Mouse (Mus musculus): ENCODE results near the gene Gm11733.

Gm11733 gene

DNA sequence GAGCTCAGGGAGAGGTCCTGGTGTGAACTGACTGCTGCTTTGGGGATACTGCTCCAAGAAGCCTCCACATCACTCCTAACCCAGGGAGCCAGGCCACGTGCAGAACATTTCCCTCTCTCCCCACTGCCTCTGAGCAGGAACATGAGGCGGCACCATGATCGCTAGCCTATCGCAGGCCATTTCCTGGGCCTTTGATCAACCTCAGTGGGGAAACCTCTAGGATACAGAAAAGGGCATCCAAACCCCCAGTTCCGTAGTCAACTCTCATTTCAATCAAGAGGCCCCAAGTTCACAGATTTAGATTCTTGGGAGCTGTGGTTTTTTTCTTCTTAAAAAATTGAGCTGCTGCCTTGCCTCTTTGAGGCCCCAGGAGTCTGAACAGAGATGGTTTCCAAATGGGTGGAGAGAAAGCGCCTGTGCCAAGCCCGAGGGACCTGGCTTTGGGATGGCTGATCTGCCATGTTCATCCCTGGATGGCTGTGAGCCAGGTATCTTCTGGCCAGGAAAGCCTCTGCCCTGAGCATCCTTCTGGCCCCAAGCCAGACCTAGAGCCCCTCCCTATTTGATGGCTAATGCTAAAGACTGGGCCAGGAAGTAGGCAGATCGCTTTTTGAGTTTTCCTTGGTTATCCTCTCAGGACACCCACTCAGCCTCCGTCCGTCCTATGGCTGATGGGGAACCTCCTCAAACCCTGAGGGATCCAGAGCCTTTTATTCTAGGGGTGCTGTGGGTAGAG is 5.7 kb upstream of the Gm11733 start:
- DNase-seq (ENCODE audit: low read depth): no peak

GRCm38 (mm10) chr11:117479007-117479719 is 5.0 kb upstream of the Gm11733 start:
- no peak for DNase-seq (ENCODE audit: low read depth)

DNA sequence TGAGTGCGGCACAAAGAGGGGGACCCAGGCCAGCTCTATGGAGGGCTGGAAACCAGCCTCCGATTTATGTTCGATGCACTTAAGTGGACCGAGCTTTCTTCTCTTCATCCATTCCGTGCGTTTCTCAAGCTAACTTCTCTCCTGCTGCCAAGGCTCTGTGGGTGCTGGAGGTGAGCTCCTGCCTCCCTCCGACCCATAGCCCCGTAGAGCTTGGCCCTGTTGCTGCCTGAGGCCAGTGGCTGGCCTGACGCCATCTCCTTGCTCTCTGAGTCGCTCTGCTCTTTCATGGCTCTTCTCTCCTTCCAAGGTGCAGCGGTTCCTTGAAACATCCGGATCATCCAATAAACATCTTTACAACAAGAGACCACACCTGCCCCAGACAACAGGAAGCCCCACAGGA is 4.4 kb upstream of the Gm11733 start:
- DNase-seq (ENCODE audit: low read depth): no peak

- DNase-seq (ENCODE audit: low read depth): no peak
Measured at GRCm38 (mm10) chr11:117482300-117482676, 1.9 kb upstream of the Gm11733 start.

DNA sequence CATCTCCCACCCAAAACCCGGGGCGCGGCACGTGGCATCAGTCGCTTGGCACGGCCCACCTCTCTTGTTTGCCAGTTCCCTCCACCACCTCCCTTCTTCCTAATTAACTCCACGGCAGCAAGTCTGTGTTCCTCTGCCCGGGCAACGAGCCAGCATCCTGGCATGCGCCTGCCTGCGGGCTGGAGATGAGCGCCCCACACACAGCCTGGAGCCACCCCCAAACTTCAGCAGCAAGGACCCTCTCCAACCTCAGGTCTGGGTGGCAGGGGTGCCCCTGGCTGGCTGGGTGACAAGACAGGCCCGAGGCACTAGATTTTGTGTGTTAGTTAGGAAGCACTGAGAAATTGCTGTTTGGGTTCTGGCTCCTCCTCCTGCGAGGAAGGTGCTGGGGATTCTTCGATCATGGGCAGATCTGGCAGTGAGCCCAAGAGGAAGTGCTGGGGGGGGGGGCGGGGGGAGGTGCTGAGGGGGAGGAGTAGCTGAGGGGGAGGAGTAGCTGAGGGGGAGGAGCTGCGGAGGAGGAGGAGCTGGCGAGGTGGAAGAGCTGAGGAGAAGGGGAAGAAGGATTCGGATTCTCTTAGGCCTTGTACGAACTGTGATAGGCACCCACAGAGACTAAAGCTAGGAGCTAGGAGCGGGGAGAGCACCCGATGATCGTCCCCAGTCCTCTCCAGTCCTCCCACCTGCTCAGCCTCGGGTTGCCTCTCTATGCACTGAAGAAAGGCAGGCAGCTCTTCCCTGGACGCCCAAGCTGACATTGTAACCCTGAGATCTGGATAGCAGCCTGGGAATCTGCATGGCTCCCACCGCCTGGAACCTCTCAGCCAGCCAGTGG is 1.3 kb upstream of the Gm11733 start:
- peak; percentile 9 for DNase-seq (ENCODE audit: low read depth)

GRCm38 (mm10) chr11:117491408-117492208 is 7.4 kb downstream of the Gm11733 start:
- no peak for DNase-seq (ENCODE audit: low read depth)

DNA sequence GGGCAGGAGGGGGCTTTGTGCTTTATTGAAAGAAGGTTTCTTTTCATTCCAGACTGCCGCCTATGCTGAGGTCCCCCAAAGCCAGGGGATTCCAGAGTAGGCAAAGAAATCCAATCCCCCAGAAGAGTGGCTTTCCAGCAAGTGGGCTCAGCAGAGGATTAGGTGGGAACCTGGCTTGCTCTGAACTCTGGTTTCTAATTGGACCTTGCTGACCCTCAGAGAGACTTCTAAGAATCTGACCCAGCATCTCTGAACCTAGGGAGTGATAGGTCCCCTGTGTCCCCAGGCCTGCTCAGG is 8.0 kb downstream of the Gm11733 start:
- no peak for DNase-seq (ENCODE audit: low read depth)

DNA sequence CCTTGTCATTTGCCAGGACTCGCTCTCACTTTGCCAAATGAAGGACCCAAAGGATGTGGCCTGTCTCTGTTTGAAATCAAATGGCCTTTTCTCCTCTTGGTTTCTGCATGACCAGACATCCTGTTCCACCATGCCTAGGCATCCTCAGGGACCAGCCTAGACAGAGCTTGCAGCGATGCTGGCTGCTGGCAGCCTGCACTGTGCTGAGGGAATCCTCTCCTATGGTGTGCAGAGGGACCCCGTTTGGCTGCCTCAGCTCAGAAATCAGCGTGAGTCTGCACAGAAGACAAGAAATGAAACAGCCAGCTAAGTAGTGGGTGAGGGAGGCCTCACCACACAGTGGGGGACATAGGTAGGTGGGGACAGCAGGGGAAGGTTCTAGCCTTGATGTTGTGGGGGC is 12.6 kb downstream of the Gm11733 start:
- no peak for DNase-seq (ENCODE audit: low read depth)

DNA sequence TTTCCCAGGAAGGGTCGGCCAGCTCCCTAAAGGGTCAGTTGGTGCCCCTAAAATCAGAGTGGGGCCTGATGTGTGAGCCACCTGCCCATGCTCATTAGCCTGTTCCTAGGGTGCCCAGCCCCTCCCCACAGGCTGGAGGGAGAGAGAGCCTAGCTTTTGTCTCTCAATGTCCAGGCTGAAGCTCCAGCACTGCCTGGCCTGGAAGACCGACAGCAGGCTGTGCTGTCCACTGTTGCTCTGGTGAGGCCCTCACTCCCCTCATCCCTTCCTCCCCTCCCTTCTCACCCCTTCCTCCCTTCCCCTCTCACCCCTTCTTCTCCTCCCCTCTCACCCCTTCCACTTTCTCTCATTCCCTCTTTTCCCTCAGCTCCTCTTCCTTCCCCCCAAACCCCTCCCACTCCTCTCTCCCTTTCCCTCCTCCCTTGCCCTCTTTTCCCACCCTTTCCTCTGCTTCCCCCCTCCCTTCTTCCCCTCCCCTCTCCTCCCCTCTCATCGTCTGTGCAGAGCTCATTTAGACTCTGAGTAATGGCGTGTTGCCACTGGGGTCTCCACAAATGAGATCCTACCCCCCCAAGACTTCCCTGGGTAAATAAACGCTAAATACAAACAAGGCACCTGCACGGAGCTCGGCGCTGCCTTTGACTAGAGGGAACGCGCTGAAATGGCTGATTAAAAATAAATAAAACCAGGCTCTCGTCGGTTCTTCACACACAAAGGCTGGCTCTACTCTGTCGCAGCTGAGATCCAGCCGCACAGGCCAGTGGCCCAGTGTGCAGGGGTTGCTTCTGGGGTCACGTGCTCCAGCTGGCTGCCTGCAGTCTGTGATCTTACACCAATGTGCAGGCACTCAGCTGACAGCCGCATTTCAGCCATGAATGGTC is 13.3 kb downstream of the Gm11733 start:
- DNase-seq (ENCODE audit: low read depth): no peak

DNA sequence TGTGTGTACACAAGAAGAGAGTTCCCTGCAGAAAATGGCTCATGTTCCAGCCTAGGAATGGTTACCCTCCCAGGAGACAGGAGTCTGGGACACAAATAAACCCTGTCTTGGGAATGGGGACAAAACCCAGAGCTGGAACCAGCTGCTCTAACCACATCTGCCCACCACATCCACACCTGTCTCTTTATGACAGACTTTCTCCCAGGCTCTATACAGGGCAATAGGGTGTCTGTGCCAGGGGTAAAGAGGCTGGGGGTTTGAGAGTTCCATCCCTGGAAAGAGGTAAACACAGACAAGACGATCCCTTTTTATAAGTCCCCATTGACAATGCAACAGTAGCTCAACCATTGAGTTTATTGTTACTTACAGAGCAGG is 14.0 kb downstream of the Gm11733 start:
- no peak for DNase-seq (ENCODE audit: low read depth)

- DNase-seq (ENCODE audit: low read depth): no peak
Measured at GRCm38 (mm10) chr11:117508972-117509371, 24.8 kb downstream of the Gm11733 start.

DNA sequence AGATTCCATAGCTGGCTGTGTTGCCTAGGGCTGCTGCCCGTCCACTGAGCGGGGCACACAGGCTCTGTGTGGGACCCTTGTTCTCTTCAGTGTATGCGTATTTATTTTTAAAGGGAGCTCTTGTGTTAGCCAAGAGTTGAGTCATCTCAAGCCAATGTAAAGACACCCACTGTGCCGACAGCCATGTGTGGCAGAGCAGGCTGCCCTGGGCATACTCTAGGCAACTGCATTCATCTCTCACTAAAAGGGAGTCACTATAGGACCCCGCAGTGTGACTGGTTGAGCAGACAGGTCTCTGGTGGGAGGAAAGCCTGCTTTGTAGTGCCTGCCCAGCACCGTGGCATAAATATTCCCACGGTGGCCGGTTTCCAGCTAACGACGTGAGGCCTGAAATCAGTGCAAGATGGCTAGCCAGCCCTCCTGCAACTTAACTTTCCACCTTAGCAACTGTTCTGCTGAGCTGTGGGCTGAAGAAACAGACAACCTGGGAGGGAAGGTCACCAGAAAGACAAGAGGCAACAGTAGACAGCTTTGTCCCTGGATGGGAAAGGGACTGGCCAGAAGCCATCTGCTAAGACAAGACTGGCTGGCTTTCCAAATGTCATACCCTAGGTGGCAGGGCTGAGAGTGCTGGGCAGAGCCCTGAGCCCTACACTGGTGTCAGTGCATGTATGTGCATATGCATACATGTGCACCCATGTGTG is 31.7 kb downstream of the Gm11733 start:
- DNase-seq (ENCODE audit: low read depth): no peak

DNA sequence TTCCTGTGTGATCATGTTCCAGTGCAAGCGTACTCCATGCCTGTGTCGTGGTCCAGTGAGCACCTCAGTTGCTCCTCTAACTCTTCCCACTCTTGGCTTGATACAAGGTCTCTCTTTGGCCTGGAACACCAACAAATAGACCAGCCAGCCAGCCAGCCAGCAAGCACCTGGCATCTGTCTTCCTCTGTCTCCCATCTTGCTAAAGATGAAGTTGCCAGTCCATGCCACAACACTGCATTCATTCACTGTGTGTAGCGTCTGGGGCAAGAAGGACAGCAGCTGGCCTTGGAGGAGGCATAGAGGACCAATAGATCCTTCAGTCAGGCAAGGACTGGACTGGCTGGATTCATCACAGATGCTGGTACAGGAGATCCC is 32.2 kb downstream of the Gm11733 start:
- DNase-seq (ENCODE audit: low read depth): no peak

DNA sequence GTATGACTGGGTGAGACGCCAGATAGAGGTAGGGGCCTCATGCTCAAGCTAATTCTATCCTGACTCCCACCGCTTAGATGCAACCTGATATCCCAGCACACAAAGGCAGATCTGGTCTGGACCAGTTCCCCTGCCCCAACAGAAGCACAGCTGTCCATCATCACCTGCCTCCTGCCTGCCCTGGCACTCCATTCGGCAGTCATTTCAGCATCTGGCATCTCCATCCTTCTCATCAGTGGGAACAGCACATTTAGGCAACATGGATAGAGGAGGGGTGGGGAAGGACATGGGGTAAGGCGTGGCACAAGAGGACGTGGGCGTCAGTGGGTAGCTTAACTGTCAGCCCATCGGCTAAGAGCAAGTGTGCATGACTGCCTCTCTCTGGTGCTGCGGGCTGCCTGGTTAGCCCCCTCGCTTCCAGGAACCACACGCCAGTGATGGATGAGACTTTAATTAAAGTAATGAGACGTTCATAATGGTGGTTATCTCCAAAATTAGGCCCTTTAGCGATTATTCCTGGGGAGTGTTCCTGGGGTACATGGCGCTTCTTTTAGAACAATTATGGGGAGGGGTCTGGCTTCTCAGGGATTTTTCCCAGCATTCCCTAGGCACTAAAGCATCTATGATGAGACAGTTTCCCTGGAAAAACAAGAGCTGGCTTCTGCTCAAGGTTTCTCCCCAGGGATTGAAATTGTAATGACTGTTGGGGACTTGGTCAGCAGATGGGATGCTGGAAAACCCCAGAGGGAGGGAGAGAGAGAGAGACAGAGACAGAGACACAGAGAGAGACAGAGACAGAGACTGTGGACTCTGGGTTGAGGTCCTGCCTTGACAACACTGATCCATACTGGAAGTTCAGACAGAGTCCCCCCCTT is 38.0 kb downstream of the Gm11733 start:
- DNase-seq (ENCODE audit: low read depth): no peak

GRCm38 (mm10) chr11:117522879-117523519 is 38.8 kb downstream of the Gm11733 start:
- DNase-seq (ENCODE audit: low read depth): no peak

DNA sequence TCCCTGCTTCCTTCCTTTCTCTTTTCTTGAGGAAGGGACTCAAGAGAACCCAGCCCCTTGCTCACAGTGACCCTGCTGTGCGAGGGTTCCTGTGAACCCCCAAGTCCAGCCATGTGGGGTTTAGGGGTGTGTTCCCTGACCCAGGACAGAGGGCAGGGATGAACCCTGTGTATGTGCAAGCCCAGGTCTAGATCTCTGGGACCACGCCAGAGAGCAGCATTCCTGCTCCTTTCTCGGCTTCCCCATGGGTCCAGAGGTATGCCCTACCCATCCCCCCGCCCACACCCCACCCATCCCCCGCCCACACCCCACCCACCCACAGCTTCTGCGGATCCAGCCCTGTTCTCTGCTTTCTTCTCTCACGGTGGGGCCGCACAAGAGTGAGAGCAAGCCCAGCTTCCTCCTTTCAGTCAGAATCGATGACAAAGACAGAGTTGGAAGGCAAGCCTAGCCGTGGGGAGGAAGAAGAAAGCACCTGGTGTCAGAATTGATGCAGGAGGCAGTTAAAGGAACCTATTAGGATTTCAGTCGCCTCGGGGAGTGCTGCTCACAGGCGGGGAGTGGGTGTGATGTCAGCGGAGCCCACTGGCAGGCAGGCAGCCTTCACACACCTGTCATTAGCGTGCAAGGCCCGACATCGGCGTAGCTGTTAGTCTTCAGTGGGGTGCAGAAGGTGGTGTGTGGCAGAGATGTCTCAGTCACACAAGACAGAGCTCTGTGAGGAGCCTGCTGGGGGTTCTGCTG is 41.6 kb downstream of the Gm11733 start:
- no peak for DNase-seq (ENCODE audit: low read depth)

DNA sequence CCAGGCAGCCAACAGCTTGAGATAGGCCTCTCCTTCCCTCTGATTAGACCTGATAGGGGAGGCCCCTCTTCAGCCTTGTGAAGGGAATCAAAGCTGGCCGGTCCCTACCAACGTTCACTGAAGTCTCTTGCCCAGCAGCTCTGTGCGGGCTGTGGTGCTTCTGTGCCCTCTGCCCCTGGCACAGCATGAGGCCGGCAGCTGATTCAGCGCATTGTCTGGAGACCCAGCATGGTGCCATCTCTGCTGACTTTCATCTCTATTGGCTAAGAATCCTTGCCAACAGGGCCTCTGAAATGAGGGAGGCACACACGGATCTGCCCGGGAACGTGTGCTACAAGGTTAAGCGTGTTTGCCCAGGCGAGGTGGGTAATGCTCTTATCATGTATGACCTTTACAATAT is 48.2 kb downstream of the Gm11733 start:
- no peak for DNase-seq (ENCODE audit: low read depth)

DNA sequence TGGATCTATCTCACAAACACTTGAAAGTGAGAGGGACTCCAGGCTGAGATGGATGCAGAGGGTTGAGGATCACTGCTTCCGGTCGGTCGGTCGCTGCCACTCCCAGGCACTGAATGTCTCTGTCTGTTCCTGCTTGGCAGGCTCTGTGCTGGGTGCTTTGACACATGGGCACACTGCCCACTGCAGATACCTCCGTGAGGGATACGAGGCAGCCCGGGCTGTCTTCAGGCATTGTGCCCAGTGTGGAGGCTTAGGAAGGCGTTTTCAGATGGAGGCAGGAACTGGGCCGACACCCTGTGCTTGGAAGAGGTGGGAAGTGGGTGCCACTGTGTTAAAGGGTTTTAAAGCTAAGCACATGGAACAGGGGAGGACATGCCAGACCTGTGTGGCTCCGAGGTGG is 50.7 kb downstream of the Gm11733 start:
- DNase-seq (ENCODE audit: low read depth): no peak

All from c-Kit-positive CD71-negative TER-119-negative erythroid progenitor cells, embryonic 14.5 days (primary cell).